Mouse (Mus musculus) heart, embryonic 10.5 days (tissue): ENCODE measurements around the gene Mtch1. TPM values are rescaled to one million over a fixed set of nuclear protein-coding genes. Genes with fewer than 3 reads are reported as not detected.

Source experiments
- DNase-seq: peaks from one replicate; pipeline ENCODE4 v3.0.0-alpha.2; 2017; ENCODE audit warnings: low spot score
- H3K27ac ChIP-seq: fragments of 300-500 bp; sonication (generic); 2 replicates; pipeline ENCODE4 v1.5.1; 2016; ENCODE audit warnings: mild to moderate bottlenecking
- H3K27me3 ChIP-seq: fragments of 300-500 bp; sonication (generic); 2 replicates; pipeline ENCODE4 v1.6.1; 2016; ENCODE audit warnings: mild to moderate bottlenecking; ENCODE audit not compliant: poor library complexity, insufficient read depth, severe bottlenecking
- H3K36me3 ChIP-seq: fragments of 300-500 bp; sonication (generic); 2 replicates; pipeline ENCODE4 v1.6.1; 2016; ENCODE audit warnings: mild to moderate bottlenecking, moderate library complexity
- H3K4me1 ChIP-seq: fragments of 300-500 bp; sonication (generic); 2 replicates; pipeline ENCODE4 v1.6.1; 2016; ENCODE audit warnings: mild to moderate bottlenecking
- H3K4me3 ChIP-seq: fragments of 300-500 bp; sonication (generic); 2 replicates; pipeline ENCODE4 v1.5.1; 2016; ENCODE audit warnings: mild to moderate bottlenecking, moderate library complexity
- H3K9me3 ChIP-seq: fragments of 300-500 bp; sonication (generic); 2 replicates; pipeline ENCODE4 v1.6.1; 2016; ENCODE audit warnings: mild to moderate bottlenecking, moderate library complexity
- WGBS: fragments of 180-500 bp; shearing (Covaris S2); methylation state at CpG from one replicate; pipeline ENCODE4 v1.1.7; 2016; 5-methylcytosine and 5-hydroxymethylcytosine counted together
- polyA plus RNA-seq: library from polyadenylated mRNA; unstranded; fragments of >200 nt; fragmentation: Nextera tagmentation; extraction: Ambion mirVana; gene quantifications from 2 replicates; pipeline ENCODE4 v1.2.1, GENCODE M21; 2016

Mtch1 gene
- polyA plus RNA-seq, 1 experiment from 2014 or later, result 310 TPM

GRCm38 (mm10) chr17:29382417-29382816, 34.7 kb upstream of the Mtch1 start:
- no peaks in the 10 kb centered on the region for H3K9me3 ChIP-seq
- H3K4me1 ChIP-seq, result peaks cover 17% of the 10 kb centered on the region
- H3K36me3 ChIP-seq, result no peaks in the 10 kb centered on the region
- H3K27me3 ChIP-seq, result no peaks in the 10 kb centered on the region
- WGBS, result 71% methylated on average over 11 of the region's 11 CpGs
- no peak overlapping the region for H3K4me3 ChIP-seq
- DNase-seq, result no peak
- H3K27ac ChIP-seq, result no peak overlapping the region; the same call in 1 of the 2 replicates

- DNase-seq, result peak; percentile 92
- Histone ChIP-seq H3K4me3 (no peak overlapping the region), H3K27ac (no peak overlapping the region), H3K27me3 (no peaks in the 10 kb centered on the region), H3K9me3 (no peaks in the 10 kb centered on the region), H3K36me3 (no peaks in the 10 kb centered on the region), H3K4me1 (peaks cover 17% of the 10 kb centered on the region)
- 23% methylated on average over 7 of the region's 7 CpGs for WGBS
Measured at GRCm38 (mm10) chr17:29381472-29381871, 33.7 kb upstream of the Mtch1 start.

GRCm38 (mm10) chr17:29380241-29380640, 32.5 kb upstream of the Mtch1 start:
- Histone ChIP-seq H3K27me3 (no peaks in the 10 kb centered on the region), H3K27ac (no peak overlapping the region), H3K4me3 (no peak overlapping the region), H3K9me3 (no peaks in the 10 kb centered on the region), H3K36me3 (no peaks in the 10 kb centered on the region), H3K4me1 (peaks cover 16% of the 10 kb centered on the region)
- no peak for DNase-seq
- WGBS, result 67% methylated on average over 4 of the region's 4 CpGs

- no peak overlapping the region for H3K4me3 ChIP-seq
- peaks cover 10% of the 10 kb centered on the region; the same call in 1 of the 2 replicates for H3K4me1 ChIP-seq
- WGBS, result 60% methylated on average over 8 of the region's 8 CpGs
- H3K9me3 ChIP-seq, result no peaks in the 10 kb centered on the region
- H3K27me3 ChIP-seq, result no peaks in the 10 kb centered on the region
- H3K36me3 ChIP-seq, result no peaks in the 10 kb centered on the region
- DNase-seq, result no peak
- H3K27ac ChIP-seq, result no peak overlapping the region
Measured at GRCm38 (mm10) chr17:29378056-29378455, 30.3 kb upstream of the Mtch1 start.

GRCm38 (mm10) chr17:29375871-29376270, 28.1 kb upstream of the Mtch1 start:
- Histone ChIP-seq H3K4me1 (peaks cover 7% of the 10 kb centered on the region; the same call in 1 of the 2 replicates), H3K27me3 (no peaks in the 10 kb centered on the region), H3K27ac (no peak overlapping the region), H3K9me3 (no peaks in the 10 kb centered on the region), H3K36me3 (no peaks in the 10 kb centered on the region), H3K4me3 (no peak overlapping the region)
- DNase-seq, result no peak
- 80% methylated on average over 10 of the region's 10 CpGs for WGBS

GRCm38 (mm10) chr17:29370984-29371723, 23.4 kb upstream of the Mtch1 start:
- peak; percentile 96 for DNase-seq
- Histone ChIP-seq H3K27ac (0 out of 2 replicates have a peak overlapping the region, but pooled peaks have one; percentile 9), H3K4me3 (no peak overlapping the region), H3K27me3 (peaks cover 38% of the 10 kb centered on the region), H3K4me1 (peaks cover 12% of the 10 kb centered on the region; the same call in 1 of the 2 replicates), H3K36me3 (no peaks in the 10 kb centered on the region), H3K9me3 (no peaks in the 10 kb centered on the region)
- WGBS, result 5% methylated on average over 5 of the region's 5 CpGs

- H3K4me1 ChIP-seq, result peaks cover 9% of the 10 kb centered on the region; the same call in 1 of the 2 replicates
- H3K27ac ChIP-seq, result 0 out of 2 replicates have a peak overlapping the region, but pooled peaks have one; percentile 18
- no peak for DNase-seq
- no peaks in the 10 kb centered on the region for H3K9me3 ChIP-seq
- peaks cover 38% of the 10 kb centered on the region for H3K27me3 ChIP-seq
- WGBS, result 16% methylated on average over 7 of the region's 7 CpGs
- H3K4me3 ChIP-seq, result no peak overlapping the region
- H3K36me3 ChIP-seq, result no peaks in the 10 kb centered on the region
Measured at GRCm38 (mm10) chr17:29368726-29369125, 21.0 kb upstream of the Mtch1 start.

GRCm38 (mm10) chr17:29365105-29365621, 17.4 kb upstream of the Mtch1 start:
- H3K9me3 ChIP-seq, result no peaks in the 10 kb centered on the region
- no peak overlapping the region for H3K27ac ChIP-seq
- no peak for DNase-seq
- no peak overlapping the region for H3K4me3 ChIP-seq
- no peaks in the 10 kb centered on the region for H3K36me3 ChIP-seq
- peaks cover 26% of the 10 kb centered on the region for H3K4me1 ChIP-seq
- 85% methylated on average over 13 of the region's 13 CpGs for WGBS
- peaks cover 33% of the 10 kb centered on the region for H3K27me3 ChIP-seq

GRCm38 (mm10) chr17:29363109-29363508, 15.4 kb upstream of the Mtch1 start:
- WGBS, result 76% methylated on average over 8 of the region's 8 CpGs
- DNase-seq, result no peak
- H3K27me3 ChIP-seq, result peaks cover 13% of the 10 kb centered on the region
- no peak overlapping the region for H3K27ac ChIP-seq
- H3K9me3 ChIP-seq, result no peaks in the 10 kb centered on the region
- no peaks in the 10 kb centered on the region for H3K36me3 ChIP-seq
- peaks cover 17% of the 10 kb centered on the region for H3K4me1 ChIP-seq
- H3K4me3 ChIP-seq, result no peak overlapping the region

GRCm38 (mm10) chr17:29361982-29362691, 14.4 kb upstream of the Mtch1 start:
- WGBS, result 47% methylated on average over 8 of the region's 8 CpGs
- Histone ChIP-seq H3K27ac (no peak overlapping the region), H3K9me3 (no peaks in the 10 kb centered on the region), H3K4me1 (peaks cover 18% of the 10 kb centered on the region), H3K36me3 (no peaks in the 10 kb centered on the region), H3K27me3 (peaks cover 3% of the 10 kb centered on the region), H3K4me3 (0 out of 2 replicates have a peak overlapping the region, but pooled peaks have one; percentile 5)
- no peak for DNase-seq

- Histone ChIP-seq H3K4me1 (peaks cover 31% of the 10 kb centered on the region), H3K36me3 (no peaks in the 10 kb centered on the region), H3K27me3 (no peaks in the 10 kb centered on the region), H3K27ac (0 out of 2 replicates have a peak within 1 kb of the TSS, but pooled peaks have one; percentile 24), H3K4me3 (peak within 1 kb of the TSS; percentile 5; the same call in 1 of the 2 replicates), H3K9me3 (no peaks in the 10 kb centered on the region)
- WGBS, result 17% methylated on average over 5 of the region's 5 CpGs
- DNase-seq, result no peak
Measured at GRCm38 (mm10) chr17:29360761-29361221, 13.1 kb upstream of the Mtch1 start, which contains the start of gene Fgd2. Gene Fgd2 (plus strand): TSS chr17:29360914.

GRCm38 (mm10) chr17:29358928-29359327, 11.2 kb upstream of the Mtch1 start:
- no peaks in the 10 kb centered on the region for H3K9me3 ChIP-seq
- no peak for DNase-seq
- H3K4me3 ChIP-seq, result no peak overlapping the region
- 56% methylated on average over 3 of the region's 3 CpGs for WGBS
- H3K36me3 ChIP-seq, result no peaks in the 10 kb centered on the region
- no peaks in the 10 kb centered on the region for H3K27me3 ChIP-seq
- H3K4me1 ChIP-seq, result peaks cover 44% of the 10 kb centered on the region
- H3K27ac ChIP-seq, result no peak overlapping the region

- Histone ChIP-seq H3K36me3 (no peaks in the 10 kb centered on the region), H3K4me3 (peak overlapping the region; percentile 56), H3K9me3 (no peaks in the 10 kb centered on the region), H3K27me3 (no peaks in the 10 kb centered on the region), H3K27ac (peak overlapping the region; percentile 93), H3K4me1 (peaks cover 40% of the 10 kb centered on the region)
- no peak for DNase-seq
- 19% methylated on average over 9 of the region's 9 CpGs for WGBS
Measured at GRCm38 (mm10) chr17:29356882-29357281, 9.1 kb upstream of the Mtch1 start.
